Mouse (Mus musculus) megakaryocyte progenitor cell, adult 5-6 weeks (primary cell): Measurements from ENCODE around the gene Sel1l3. TPM values are rescaled to one million over a fixed set of nuclear protein-coding genes. Genes with fewer than 3 reads are reported as not detected.

Experiments used
- ATAC-seq: replicated peaks from 2 replicates; pipeline ENCODE4 v1.8.0; 2016; ENCODE audit warnings: mild to moderate bottlenecking, moderate TSS enrichment, inconsistent platforms; ENCODE audit not compliant: poor library complexity
- total RNA-seq, 2 experiments: library from RNA; stranded (forward) in 1 of 2; stranded (reverse) in 1 of 2; fragments of 157-497, 149-512 nt in 1 of 2; fragments of 200-1000 nt in 1 of 2; gene quantifications; 2 replicates each; pipeline versions ENCODE4 v1.2.3 to v1.2.4; 2015 to 2017

Gene Sel1l3
- total RNA-seq, 2 experiments from 2014 or later, result not detected

- no peak for ATAC-seq
Measured at GRCm38 (mm10) chr5:53214362-53214761, 635 bp upstream of the Sel1l3 start.

GRCm38 (mm10) chr5:53212782-53213710 is 681 bp downstream of the Sel1l3 start:
- peak; percentile 17; the same call in 1 of the 2 replicates for ATAC-seq

DNA sequence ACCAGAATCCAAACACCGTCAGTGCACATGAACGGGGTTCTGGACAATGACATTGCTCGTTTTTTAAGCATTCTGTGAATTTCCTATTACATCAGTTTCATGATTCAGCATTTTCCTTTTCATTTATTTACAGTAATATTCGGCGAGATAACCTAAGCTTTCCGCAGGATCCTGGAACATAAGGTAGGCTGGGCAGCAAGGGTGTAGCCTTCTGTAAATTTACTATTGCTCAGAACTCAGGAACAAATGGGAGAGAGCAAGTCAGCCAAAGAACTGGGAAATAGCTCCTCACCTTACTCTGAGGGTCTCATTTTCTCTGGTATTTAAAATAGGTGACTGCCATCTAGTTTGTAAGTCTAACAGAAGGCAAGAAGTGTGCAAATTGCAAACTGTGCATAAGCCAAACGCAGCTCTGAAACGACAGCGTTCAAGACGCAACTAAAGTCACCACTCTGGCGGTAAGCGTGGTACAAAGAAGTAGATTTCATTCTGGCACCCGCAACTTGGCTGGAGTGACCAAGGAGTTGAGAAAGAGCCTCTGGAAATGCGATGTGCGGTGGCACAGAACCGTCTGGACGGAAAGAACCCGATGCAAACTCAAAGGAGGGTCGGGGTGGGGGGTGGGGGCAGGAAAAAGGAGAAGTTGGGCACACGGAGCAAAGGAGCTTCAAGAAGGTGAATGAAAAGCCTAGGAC is 1.5 kb downstream of the Sel1l3 start:
- peak; percentile 45 for ATAC-seq

GRCm38 (mm10) chr5:53211241-53211640 is 2.5 kb downstream of the Sel1l3 start:
- no peak for ATAC-seq

DNA sequence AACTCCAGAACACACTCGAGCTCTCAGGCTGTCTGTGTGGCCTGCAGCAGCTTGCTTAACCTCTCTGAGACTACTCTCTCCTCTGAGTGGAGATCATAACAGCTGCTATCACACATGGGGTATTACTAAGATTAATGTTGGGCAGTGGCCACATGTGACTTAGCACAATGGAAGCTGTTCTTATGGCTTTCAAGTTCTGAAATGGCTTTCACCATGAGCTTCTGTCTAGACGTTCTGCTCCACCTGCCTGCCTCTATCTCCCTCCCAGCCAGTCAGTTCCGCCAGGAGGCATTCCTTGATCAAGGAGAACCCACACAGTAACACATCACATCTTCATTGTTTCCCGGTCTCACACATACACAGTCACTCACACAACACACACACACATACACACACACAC is 3.2 kb downstream of the Sel1l3 start:
- ATAC-seq, result no peak

DNA sequence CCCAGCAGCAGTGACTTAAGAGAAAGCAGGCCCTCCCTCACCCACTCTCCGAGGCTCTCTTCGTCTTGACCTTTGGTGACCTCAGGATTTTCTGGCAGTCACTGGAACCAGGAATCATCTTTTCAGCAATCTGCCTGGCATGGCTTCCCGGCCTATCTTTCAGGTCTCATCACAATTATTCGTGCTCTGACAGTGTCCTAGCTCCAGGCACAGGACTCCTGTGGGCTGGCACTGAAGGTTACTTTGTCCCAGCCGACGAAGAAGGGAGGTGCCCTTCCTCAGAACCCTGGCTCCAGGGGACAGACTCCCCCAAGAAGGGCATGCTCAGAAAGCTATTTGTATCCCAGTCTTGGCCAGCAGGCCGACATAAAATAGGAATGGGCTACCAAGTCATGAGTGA is 4.0 kb downstream of the Sel1l3 start:
- ATAC-seq, result no peak

DNA sequence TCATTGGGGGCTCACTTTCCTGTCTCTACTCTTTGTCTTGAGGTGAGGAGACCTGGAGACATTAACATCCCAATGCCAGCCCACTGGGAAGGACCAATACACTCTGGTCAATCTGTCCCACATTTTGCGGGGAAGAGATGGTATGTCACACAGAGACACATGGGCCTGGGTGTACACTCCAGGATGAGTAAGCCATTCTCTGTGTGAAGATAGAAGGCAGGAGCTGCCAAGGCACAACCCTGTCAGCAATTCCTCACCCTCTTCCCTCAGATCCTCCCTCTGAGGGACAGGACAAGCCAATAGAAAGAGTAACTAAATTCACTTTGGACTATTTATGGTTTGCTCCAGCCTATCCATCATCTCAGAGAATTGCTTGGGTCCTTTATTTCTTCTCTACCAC is 5.0 kb downstream of the Sel1l3 start:
- no peak for ATAC-seq

GRCm38 (mm10) chr5:53206575-53206974 is 7.2 kb downstream of the Sel1l3 start:
- no peak for ATAC-seq

DNA sequence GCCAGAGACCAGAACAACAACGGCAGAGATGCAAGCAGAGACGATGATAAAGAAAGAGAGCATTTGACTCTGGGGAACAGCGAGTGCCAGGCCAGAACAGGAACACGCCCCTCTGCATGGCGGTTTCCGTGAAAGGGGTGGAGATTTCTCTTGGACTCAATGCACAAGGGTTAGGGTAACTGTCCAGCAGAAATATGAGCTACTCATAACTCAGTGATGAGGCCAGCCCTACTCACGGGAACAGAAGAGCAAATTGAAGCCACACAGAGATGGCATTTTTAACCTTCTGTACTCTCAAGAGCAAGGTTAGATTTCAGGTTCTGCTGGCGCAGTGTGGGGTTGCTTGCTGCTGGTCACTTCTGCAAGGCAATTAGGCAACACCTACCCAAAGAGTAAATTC is 11.0 kb downstream of the Sel1l3 start:
- peak; percentile 57 for ATAC-seq

DNA sequence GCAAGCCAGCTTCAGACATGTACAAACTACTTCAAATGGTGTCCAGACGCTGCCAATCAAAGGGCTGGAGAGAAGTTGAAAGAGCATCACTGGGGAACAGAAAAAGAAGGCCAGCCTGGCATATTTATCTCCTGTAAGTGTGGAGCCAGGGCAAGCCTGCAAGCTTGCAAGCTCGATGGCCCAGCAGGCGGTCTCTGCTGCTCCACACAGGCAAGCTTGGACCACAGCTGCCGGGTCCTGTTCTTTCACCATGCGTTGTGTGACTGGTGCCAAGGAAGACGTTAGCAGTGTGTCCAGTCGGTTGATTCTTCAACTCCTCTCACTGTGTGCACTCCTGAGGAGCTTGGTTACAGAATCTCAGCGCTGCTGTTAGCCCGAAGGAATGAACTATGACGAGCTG is 12.9 kb downstream of the Sel1l3 start:
- no peak for ATAC-seq

GRCm38 (mm10) chr5:53198408-53198807 is 15.3 kb downstream of the Sel1l3 start:
- no peak for ATAC-seq

- ATAC-seq, result no peak
Measured at GRCm38 (mm10) chr5:53196387-53197088, 17.2 kb downstream of the Sel1l3 start.

DNA sequence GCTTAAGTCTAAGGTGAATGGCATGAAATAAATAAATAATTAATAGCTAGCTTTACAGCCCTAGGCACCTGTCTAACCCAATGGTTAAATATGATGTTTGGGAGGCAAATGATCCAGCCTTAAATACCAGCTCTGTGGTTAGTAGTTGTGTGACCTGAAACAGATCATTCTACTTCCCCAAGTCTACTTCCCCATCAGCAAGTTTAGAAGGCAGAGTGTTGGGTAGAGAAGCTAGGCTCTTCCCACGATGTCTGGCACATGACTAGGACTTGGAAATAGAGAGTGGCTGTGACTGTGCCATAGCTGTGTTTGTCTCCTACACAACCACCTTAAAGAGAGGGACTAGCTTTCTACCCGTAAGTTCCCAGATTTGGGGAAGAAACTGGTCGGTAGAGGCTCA is 18.9 kb downstream of the Sel1l3 start:
- ATAC-seq, result peak; percentile 91

DNA sequence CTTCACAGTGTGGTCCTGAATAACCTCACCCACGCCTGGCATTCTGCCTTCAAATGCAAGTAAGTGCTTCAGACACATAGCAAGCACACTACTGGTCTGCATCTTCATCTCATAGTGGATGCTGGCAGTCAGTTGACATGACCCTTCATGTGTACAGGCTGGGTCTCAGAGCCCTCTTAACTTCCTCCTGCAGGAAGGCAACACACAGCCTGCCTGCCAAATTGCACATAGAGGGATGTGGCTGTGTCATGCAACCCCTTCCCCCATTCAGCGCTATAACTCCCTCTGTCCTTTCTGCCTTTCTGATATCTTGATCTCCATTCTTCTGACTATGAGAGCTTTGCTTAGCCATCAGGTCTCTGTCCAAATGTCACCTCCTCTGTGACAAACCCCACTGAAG is 19.3 kb downstream of the Sel1l3 start:
- peak; percentile 69 for ATAC-seq

- no peak for ATAC-seq
Measured at GRCm38 (mm10) chr5:53193092-53194030, 20.4 kb downstream of the Sel1l3 start.

GRCm38 (mm10) chr5:53188608-53189007 is 25.1 kb downstream of the Sel1l3 start:
- ATAC-seq, result peak; percentile 73

DNA sequence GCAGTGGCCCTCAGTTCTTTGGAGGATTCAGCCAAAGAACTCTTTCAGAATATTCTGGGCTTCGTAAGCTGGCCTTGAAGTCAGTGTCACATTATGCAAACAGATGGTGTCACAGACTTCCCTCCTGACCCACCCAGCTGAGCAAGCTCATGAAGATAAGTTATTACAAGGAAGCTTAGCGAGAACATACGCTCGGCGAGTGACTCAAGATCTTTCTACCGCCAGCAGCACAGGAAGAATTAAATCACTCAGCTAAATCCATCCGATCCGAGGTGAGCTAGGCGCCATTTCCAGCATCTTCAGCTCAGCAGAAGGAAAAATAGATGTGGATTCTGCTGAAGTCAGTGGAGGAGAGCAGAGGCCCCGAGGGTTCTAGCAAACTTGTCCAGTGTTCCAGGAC is 26.5 kb downstream of the Sel1l3 start:
- ATAC-seq, result no peak

DNA sequence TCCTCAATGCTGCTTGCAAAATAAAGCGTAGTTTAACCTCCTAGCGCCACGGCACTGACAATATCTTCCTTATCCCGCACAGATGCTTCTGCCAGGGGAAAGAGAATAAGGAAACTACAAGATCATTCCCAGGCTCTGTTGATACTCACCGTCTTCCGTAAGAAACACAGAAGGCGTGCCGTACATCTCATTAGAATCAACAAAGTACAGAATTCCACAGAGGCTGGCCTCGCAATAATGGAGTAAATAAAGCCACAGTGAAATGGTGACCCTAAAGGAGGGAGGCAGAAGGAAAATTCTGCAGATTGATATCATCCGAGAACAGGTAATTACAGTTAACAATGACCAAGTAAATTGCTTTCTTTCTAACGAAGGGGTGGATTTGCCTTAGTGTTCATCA is 27.9 kb downstream of the Sel1l3 start:
- no peak for ATAC-seq

GRCm38 (mm10) chr5:53179965-53180364 is 33.8 kb downstream of the Sel1l3 start:
- ATAC-seq, result no peak

DNA sequence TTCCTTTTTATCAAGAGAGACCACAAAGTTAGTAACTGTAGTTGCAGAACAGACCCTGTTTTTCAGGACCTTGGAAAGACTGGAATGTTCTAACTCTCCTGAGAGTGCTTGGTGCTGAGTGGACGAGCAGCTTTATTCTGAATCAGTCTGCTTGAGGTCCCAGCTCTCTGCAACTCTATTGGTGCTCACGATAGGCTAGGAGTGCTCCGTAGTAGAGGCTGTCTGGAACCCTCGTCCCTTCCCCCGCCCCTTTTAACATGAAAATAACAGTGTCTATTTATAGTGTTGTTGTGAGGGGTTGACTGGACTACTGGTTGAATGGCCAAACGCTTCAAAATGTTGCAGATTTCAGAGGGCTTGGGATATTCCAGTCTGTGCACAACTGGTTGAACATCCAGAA is 37.0 kb downstream of the Sel1l3 start:
- no peak for ATAC-seq
